Mouse (Mus musculus) liver, postnatal 0 days (tissue): Measurements from ENCODE around the gene Rnf145.

Experiments
- CTCF ChIP-seq: sonication (generic); IDR thresholded peaks from 2 replicates; pipeline ENCODE4 v1.5.1; 2016; ENCODE audit warnings: antibody characterized with exemption, low read depth
- EP300 ChIP-seq: IDR thresholded peaks from 2 replicates; pipeline ENCODE4 v1.6.1; 2016; ENCODE audit warnings: antibody characterized with exemption, low read depth, mild to moderate bottlenecking

DNA sequence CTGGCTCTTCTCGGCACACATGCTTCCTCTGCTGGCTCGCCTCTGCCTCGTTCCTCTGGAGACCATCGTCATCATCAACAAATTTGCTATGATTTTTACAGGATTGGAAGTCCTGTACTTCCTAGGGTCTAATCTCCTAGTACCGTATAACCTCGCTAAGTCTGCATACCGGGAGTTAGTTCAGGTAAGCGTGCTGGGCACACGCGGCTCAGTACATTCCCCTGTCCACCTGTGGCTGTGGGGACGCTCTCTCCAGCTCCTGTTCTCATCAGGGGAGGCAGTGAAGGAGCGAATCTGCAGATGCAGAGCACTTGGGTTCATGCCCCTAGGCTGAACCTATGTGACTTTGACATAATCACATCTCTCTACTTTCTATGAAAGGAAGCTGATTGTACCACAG lies 30.1 kb downstream of the Rnf145 start:
- TF ChIP-seq EP300 (no peak), CTCF (no peak)
